Mouse (Mus musculus) cortical plate, adult 2 months (tissue): ENCODE measurements around the gene Tmem17. TPM values are rescaled to one million over a fixed set of nuclear protein-coding genes. Genes with fewer than 3 reads are reported as not detected.

Experiments used
- H3K27ac ChIP-seq: fragments of 200-500 bp; 2 replicates; pipeline ENCODE4 v1.5.1; 2012; ENCODE audit warnings: low read length, control low read depth, inconsistent platforms; ENCODE audit not compliant: insufficient read depth
- H3K4me1 ChIP-seq: fragments of 200-500 bp; 2 replicates; pipeline ENCODE4 v1.6.1; 2011; ENCODE audit warnings: low read length; ENCODE audit not compliant: control insufficient read depth, insufficient read depth
- H3K4me3 ChIP-seq: fragments of 200-500 bp; 2 replicates; pipeline ENCODE4 v1.5.1; 2011; ENCODE audit warnings: mild to moderate bottlenecking, low read length, control low read depth; ENCODE audit not compliant: insufficient read depth
- CTCF ChIP-seq: fragments of 200-500 bp; IDR thresholded peaks from 2 replicates; pipeline ENCODE4 v1.5.1; 2011; ENCODE audit warnings: mild to moderate bottlenecking, control low read depth, low read length; ENCODE audit not compliant: insufficient read depth; ENCODE audit errors: extremely low read depth
- POLR2A ChIP-seq: fragments of 200-500 bp; IDR thresholded peaks from 2 replicates; pipeline ENCODE4 v1.6.1; 2011; ENCODE audit warnings: mild to moderate bottlenecking, low read length, control low read depth; ENCODE audit not compliant: insufficient read depth; ENCODE audit errors: extremely low read depth
- polyA plus RNA-seq: library from polyadenylated mRNA; depleted of rRNA; stranded (reverse); fragments of >200 nt; gene quantifications from 2 replicates; pipeline ENCODE4 v1.2.3, GENCODE M21; 2012

Tmem17 gene
- polyA plus RNA-seq, 1 experiment, result 7.2 TPM

DNA sequence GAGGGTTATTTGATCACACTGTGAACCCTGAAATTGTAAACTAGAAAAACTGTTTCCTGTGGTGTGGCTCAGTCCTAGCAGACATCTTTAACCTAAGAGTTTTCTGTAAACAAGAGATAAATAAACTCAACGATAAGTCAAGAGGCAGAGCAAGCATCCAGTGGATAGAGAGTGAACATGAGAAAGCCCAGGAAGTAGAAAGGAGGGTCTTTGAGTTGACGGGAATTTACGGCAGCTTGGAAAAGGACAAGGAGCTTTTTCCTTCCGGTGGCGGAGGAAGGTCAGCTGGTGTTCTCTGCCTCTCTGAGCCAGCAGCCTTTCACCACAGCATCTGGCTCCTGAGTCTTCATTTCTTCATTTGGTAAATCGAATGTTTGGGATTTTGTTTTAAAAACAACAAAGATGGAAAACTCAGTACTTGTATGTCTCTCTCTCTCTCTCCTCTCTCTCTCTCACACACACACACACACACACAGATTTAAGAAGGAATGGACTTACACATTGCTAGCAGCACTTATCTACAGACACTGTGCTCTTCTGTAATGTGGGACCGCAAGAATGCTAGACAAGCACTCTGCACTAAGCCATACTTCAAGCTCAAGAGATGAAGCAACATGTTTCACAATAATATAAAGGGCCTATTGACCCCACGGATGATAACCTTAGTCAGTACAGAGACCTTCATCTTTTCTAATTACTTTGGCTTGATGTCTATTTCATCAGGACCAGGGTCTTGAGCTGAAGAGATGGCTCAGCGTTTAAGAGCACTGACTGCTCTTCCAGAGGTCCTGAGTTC is 10.9 kb upstream of the Tmem17 start:
- no peak overlapping the region for H3K4me3 ChIP-seq
- H3K4me1 ChIP-seq, result peaks cover 5% of the 10 kb centered on the region; the same call in 1 of the 2 replicates
- H3K27ac ChIP-seq, result no peak overlapping the region
- no peak for TF ChIP-seq CTCF

DNA sequence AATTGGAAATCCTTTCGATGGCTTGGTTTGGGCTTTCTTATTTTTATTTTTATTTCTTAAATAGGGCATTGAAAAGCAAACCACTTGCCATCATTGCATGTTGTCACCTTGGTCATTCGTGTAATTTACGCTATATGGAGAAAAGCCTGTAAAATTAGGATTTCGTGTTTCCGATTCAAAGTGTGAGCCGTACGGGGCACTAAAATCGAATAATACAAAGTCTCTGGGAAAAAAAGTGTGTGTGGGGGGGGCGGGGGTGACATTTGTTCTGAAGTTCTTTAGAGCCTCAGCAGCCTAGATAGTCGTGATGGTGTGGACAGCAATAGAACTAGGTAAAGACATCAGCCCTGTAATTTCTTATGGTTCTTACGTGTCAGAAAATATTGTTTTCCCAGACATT is 1.2 kb downstream of the Tmem17 start:
- peak overlapping the region; percentile 50 for H3K4me3 ChIP-seq
- H3K27ac ChIP-seq, result peak overlapping the region; percentile 97
- H3K4me1 ChIP-seq, result no peaks in the 10 kb centered on the region
- TF ChIP-seq CTCF, result no peak
- TF ChIP-seq POLR2A, result no peak

DNA sequence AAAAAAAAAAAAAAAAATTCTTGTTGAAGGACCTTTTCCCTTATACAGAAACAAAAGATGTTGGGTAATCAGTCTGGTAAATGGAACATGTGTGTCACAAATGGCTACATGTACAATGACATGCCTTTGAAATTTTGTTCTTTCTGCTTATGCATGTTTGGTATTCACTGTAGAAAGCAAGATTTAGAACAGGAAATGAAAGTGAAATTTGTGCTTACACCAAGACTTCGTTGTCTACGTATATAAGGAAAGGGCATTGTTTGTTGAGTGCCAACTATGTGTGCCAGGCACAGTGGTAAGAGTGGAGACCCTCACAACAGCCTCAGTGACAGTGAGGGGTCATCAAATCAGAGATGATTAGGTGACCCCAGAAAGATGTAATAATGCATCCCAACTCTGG is 3.2 kb downstream of the Tmem17 start:
- Histone ChIP-seq H3K27ac (no peak overlapping the region), H3K4me3 (no peak overlapping the region)

GRCm38 (mm10) chr11:22518445-22518844 is 6.6 kb downstream of the Tmem17 start:
- TF ChIP-seq CTCF (no peak), POLR2A (no peak)
- Histone ChIP-seq H3K27ac (no peak overlapping the region), H3K4me1 (no peaks in the 10 kb centered on the region), H3K4me3 (no peak overlapping the region)

More for the DNA sequence above, 3.2 kb downstream of the Tmem17 start:
- TF ChIP-seq POLR2A (no peak), CTCF (no peak)
- no peaks in the 10 kb centered on the region for H3K4me1 ChIP-seq

DNA sequence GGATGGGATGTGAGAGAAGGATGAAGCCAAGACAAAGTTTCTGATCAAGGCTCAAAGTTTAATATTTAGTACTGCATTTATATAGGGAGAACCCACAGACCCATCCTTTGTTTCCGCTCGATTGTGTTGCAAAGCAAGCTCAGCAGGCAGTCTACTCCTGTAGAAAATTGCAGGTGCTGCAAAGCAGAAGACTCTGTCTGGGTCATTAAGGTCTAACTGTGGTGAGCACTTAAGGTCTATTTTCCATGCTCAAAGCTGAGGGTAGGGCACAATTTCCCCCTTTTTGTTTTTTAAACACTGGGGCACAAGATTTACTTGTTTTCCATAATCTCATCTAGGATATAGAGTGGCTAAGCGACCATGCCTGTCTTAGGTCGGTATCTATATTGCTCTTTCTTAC is 8.4 kb downstream of the Tmem17 start:
- Histone ChIP-seq H3K27ac (no peak overlapping the region), H3K4me1 (no peaks in the 10 kb centered on the region), H3K4me3 (no peak overlapping the region)
- no peak for TF ChIP-seq POLR2A
- no peak for TF ChIP-seq CTCF

GRCm38 (mm10) chr11:22524606-22525005 is 12.7 kb downstream of the Tmem17 start:
- Histone ChIP-seq H3K27ac (no peak overlapping the region), H3K4me3 (no peak overlapping the region), H3K4me1 (no peaks in the 10 kb centered on the region)
- TF ChIP-seq POLR2A (no peak), CTCF (no peak)

DNA sequence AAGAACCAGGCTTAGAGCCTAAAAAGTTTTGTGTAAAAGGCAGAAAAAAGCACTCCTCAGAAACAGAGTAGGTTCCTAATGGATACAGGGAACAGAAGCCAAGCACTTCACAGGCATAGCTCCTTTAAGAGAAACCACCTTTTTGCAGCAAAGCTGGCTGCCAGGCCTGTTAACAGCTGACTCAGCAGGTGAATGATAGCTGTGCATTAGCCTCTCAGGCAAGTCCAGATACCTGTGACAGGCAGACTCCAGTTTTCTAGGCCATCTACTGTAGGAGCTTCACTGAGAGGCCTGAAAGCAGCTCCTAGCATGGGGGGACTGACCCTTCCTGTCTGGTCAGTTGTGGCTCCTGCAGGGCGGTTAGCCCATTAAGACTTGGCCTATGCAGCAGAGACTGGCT is 28.7 kb downstream of the Tmem17 start:
- Histone ChIP-seq H3K27ac (no peak overlapping the region), H3K4me3 (no peak overlapping the region), H3K4me1 (no peaks in the 10 kb centered on the region)
- no peak for TF ChIP-seq CTCF
- no peak for TF ChIP-seq POLR2A

DNA sequence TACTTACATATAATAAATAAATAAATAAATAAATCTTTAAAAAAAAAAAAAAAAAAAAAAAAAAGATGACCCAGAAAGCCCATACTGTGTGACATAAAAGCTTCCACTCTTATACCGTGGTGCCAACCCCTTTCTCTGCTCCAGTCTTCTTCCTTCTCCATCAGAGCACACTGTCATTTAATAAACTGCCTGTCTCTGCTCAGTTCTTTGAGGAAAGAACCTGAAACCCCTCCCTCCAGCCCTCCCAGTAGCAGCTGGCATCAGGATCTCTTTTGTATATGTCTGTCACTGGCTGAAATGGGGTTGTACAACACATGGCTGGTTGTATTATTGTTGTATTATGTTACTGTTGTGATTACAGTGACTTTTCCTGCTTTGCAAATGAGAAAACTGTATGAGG is 48.2 kb downstream of the Tmem17 start:
- H3K4me3 ChIP-seq, result no peak overlapping the region

GRCm38 (mm10) chr11:22560503-22561328 is 48.8 kb downstream of the Tmem17 start:
- Histone ChIP-seq H3K4me3 (no peak overlapping the region), H3K27ac (peak overlapping the region; percentile 64; the same call in 1 of the 2 replicates), H3K4me1 (peaks cover 3% of the 10 kb centered on the region)
- no peak for TF ChIP-seq POLR2A
- no peak for TF ChIP-seq CTCF

More for the DNA sequence above, 48.2 kb downstream of the Tmem17 start:
- peaks cover 3% of the 10 kb centered on the region for H3K4me1 ChIP-seq
- TF ChIP-seq CTCF, result no peak
- no peak for TF ChIP-seq POLR2A
- no peak overlapping the region for H3K27ac ChIP-seq

DNA sequence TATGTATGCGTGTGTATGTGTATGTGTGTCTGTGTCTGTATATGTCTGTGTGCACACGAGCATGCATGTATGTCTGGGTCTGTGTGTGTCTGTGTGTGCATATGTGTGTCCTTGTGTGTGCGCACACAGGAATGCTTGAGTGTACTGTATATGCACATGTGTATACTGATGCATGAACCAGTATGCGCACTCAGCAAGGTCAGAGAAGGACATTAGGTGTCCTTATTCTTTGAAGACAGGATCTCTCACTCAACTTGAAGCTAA is 49.4 kb downstream of the Tmem17 start:
- Histone ChIP-seq H3K4me1 (peaks cover 3% of the 10 kb centered on the region), H3K27ac (peak overlapping the region; percentile 64; the same call in 1 of the 2 replicates)
- TF ChIP-seq CTCF (no peak), POLR2A (no peak)

More for the DNA sequence above, 49.4 kb downstream of the Tmem17 start:
- no peak overlapping the region for H3K4me3 ChIP-seq
